8 mouse cellular contexts compared by ENCODE assay signal in the genomic region with DNA sequence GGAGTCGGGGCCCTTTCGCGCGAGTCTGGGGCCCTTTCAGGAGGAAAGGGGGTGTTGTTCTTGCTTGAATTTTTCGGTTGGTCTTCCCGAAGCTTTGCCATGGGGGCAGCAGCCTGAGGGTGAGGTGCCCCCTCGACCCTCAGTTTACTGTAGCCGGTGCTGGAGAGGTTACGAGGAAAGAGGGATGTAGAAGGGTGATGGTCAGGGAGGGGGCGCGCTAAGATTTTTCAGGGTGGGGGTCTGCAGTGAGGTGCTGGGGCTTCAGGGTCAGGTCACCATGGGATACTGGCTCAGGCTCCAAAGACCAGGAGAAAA. TPM values are rescaled to one million over a fixed set of nuclear protein-coding genes. Genes with fewer than 3 reads are reported as not detected.
DNase-seq lines count a peak whose midpoint lies in the region; ATAC-seq and TF ChIP-seq lines count a peak whose summit lies in the region.

No protein-coding gene starts in this region.

- WGBS in cerebellum, adult 2 months, result under 1% methylated on average over 11 of the region's 11 CpGs
- WGBS in limb, embryonic 14.5 days, result 2% methylated on average over 11 of the region's 11 CpGs
- WGBS in stomach, embryonic 15.5 days, result 0% methylated on average over 11 of the region's 11 CpGs

- no peaks in the 10 kb centered on the region for H3K9me3 ChIP-seq in limb, embryonic 14.5 days (ENCODE audit: control insufficient read depth, low read length)
- H3K9me3 ChIP-seq in stomach, embryonic 15.5 days, result no peaks in the 10 kb centered on the region

- no peak overlapping the region for H3K27ac ChIP-seq in cerebellum, adult 2 months (ENCODE audit: insufficient read depth, low read length)
- H3K27ac ChIP-seq in testis, adult 2 months (ENCODE audit: control insufficient read depth, insufficient read depth, low read depth, low read length), result peak overlapping the region; percentile 73
- H3K27ac ChIP-seq in limb, embryonic 14.5 days (replicated peaks; ENCODE audit: low read depth, low read length), result no peak overlapping the region
- H3K27ac ChIP-seq in stomach, embryonic 15.5 days, result no peak overlapping the region

- no peak for TF ChIP-seq POLR2A in cerebellum, adult 2 months (IDR thresholded peaks at IDR 0.05; ENCODE audit: borderline replicate concordance, insufficient read depth, low read length)
- TF ChIP-seq POLR2A in testis, adult 2 months (IDR thresholded peaks at IDR 0.05; ENCODE audit: control insufficient read depth, low read depth, low read length), result no peak; the same call in 1 of the 2 replicates
- no peak for TF ChIP-seq POLR2A in limb, embryonic 14.5 days (IDR thresholded peaks at IDR 0.05; ENCODE audit: borderline replicate concordance, extremely low read depth, insufficient read depth, insufficient read length)

- H3K4me1 ChIP-seq in cerebellum, adult 2 months (ENCODE audit: control insufficient read depth, insufficient read depth, low read length), result peaks cover 25% of the 10 kb centered on the region
- H3K4me1 ChIP-seq in testis, adult 2 months (ENCODE audit: control insufficient read depth, insufficient read depth, low read length), result peaks cover 41% of the 10 kb centered on the region
- H3K4me1 ChIP-seq in limb, embryonic 14.5 days (ENCODE audit: control insufficient read depth, insufficient read depth, low read length), result peaks cover 41% of the 10 kb centered on the region
- peaks cover 45% of the 10 kb centered on the region for H3K4me1 ChIP-seq in stomach, embryonic 15.5 days

- peak overlapping the region; percentile 99 for H3K4me2 ChIP-seq in limb, embryonic 14.5 days (replicated peaks; ENCODE audit: low read depth, low read length, severe bottlenecking)
- H3K4me2 ChIP-seq in stomach, embryonic 15.5 days, result peak overlapping the region; percentile 97

- H3K27me3 ChIP-seq in cerebellum, adult 2 months (ENCODE audit: control insufficient read depth, insufficient read depth, low read length), result no peaks in the 10 kb centered on the region
- no peaks in the 10 kb centered on the region for H3K27me3 ChIP-seq in testis, adult 2 months (ENCODE audit: control insufficient read depth, insufficient read depth, low read length)
- peaks cover 50% of the 10 kb centered on the region for H3K27me3 ChIP-seq in limb, embryonic 14.5 days (ENCODE audit: control insufficient read depth, insufficient read depth, low read length)
- H3K27me3 ChIP-seq in stomach, embryonic 15.5 days (replicated peaks), result peaks cover 46% of the 10 kb centered on the region

- H3K36me3 ChIP-seq in testis, adult 2 months (ENCODE audit: control insufficient read depth, insufficient read depth, low read length), result no peaks in the 10 kb centered on the region
- no peaks in the 10 kb centered on the region for H3K36me3 ChIP-seq in limb, embryonic 14.5 days (ENCODE audit: control insufficient read depth, insufficient read depth, low read length)
- no peaks in the 10 kb centered on the region for H3K36me3 ChIP-seq in stomach, embryonic 15.5 days

- no peak for ATAC-seq in limb, embryonic 14.5 days (ENCODE audit: low FRiP score, low read depth)
- ATAC-seq in stomach, embryonic 15.5 days (ENCODE audit: insufficient read depth, low FRiP score, low read depth), result no peak

- H3K9ac ChIP-seq in limb, embryonic 14.5 days (ENCODE audit: low read depth, low read length, severe bottlenecking), result peak overlapping the region; percentile 47
- H3K9ac ChIP-seq in stomach, embryonic 15.5 days, result no peak overlapping the region; the same call in 1 of the 2 replicates

- DNase-seq in cerebellum, adult 2 months, result no peak
- DNase-seq in cerebellum, adult 11 months, result no peak
- no peak for DNase-seq in testis, postnatal 14 days (ENCODE audit: low spot score)
- DNase-seq in limb, embryonic 14.5 days (ENCODE audit: low spot score), result no peak
- no peak for DNase-seq in embryo, embryonic 10 days (ENCODE audit: low spot score)
- DNase-seq in urinary bladder, adult 2 months (ENCODE audit: low spot score), result no peak

- no peak for TF ChIP-seq CTCF in cerebellum, adult 2 months (IDR thresholded peaks at IDR 0.05; ENCODE audit: borderline replicate concordance, insufficient read depth, low read depth, low read length)
- no peak for TF ChIP-seq CTCF in testis, adult 2 months (IDR thresholded peaks at IDR 0.05; ENCODE audit: control insufficient read depth, insufficient read depth, insufficient replicate concordance, low read depth, low read length)

- peak overlapping the region; percentile 72 for H3K4me3 ChIP-seq in cerebellum, adult 2 months (replicated peaks; ENCODE audit: insufficient read depth, low read depth, low read length)
- H3K4me3 ChIP-seq in testis, adult 2 months (ENCODE audit: control insufficient read depth, low read depth, low read length), result peak overlapping the region; percentile 77
- H3K4me3 ChIP-seq in limb, embryonic 14.5 days (replicated peaks; ENCODE audit: low read length), result peak overlapping the region; percentile 83
- peak overlapping the region; percentile 94 for H3K4me3 ChIP-seq in stomach, embryonic 15.5 days (replicated peaks)

RNA-seq across cellular contexts. Expression of a gene that starts 0.6 kb away (rescaled TPM):
- 16.6 and 16.7 TPM in 2 replicates for polyA plus RNA-seq in cerebellum, adult 2 months (2012; rRNA removed)
- polyA plus RNA-seq in testis, adult 2 months (2012; rRNA removed), result 10.0 and 12.8 TPM in 2 replicates
- 14.1 and 16.5 TPM in 2 replicates for polyA plus RNA-seq in limb, embryonic 14.5 days (2012; rRNA removed)
- 1.5 and 1.8 TPM in 2 replicates for polyA plus RNA-seq in limb, embryonic 14.5 days (2014; fragmentation: Nextera tagmentation; extraction: Ambion mirVana)
- polyA plus RNA-seq in stomach, embryonic 15.5 days (2015; fragmentation: Nextera tagmentation; extraction: Ambion mirVana), result 5.7 TPM in 2 replicates
- 10.2 and 12.4 TPM in 2 replicates for polyA plus RNA-seq in urinary bladder, adult 2 months (2012; rRNA removed)

RNA-seq across cellular contexts. Expression of a gene that starts 25.5 kb away (rescaled TPM):
- 4.2 and 4.4 TPM in 2 replicates for polyA plus RNA-seq in cerebellum, adult 2 months (2012; rRNA removed)
- 1.0 and 1.3 TPM in 2 replicates for polyA plus RNA-seq in testis, adult 2 months (2012; rRNA removed)
- 59.5 and 73.9 TPM in 2 replicates for polyA plus RNA-seq in limb, embryonic 14.5 days (2012; rRNA removed)
- 56.6 and 65.3 TPM in 2 replicates for polyA plus RNA-seq in limb, embryonic 14.5 days (2014; fragmentation: Nextera tagmentation; extraction: Ambion mirVana)
- polyA plus RNA-seq in stomach, embryonic 15.5 days (2015; fragmentation: Nextera tagmentation; extraction: Ambion mirVana), result 26.3 and 26.9 TPM in 2 replicates
- 19.9 and 20.7 TPM in 2 replicates for polyA plus RNA-seq in urinary bladder, adult 2 months (2012; rRNA removed)

RNA-seq across cellular contexts. Expression of a gene that starts 39.0 kb away (rescaled TPM):
- 128 and 134 TPM in 2 replicates for polyA plus RNA-seq in cerebellum, adult 2 months (2012; rRNA removed)
- 22.2 and 41.3 TPM in 2 replicates for polyA plus RNA-seq in testis, adult 2 months (2012; rRNA removed)
- 100 and 112 TPM in 2 replicates for polyA plus RNA-seq in limb, embryonic 14.5 days (2012; rRNA removed)
- 58.1 and 72.7 TPM in 2 replicates for polyA plus RNA-seq in limb, embryonic 14.5 days (2014; fragmentation: Nextera tagmentation; extraction: Ambion mirVana)
- polyA plus RNA-seq in stomach, embryonic 15.5 days (2015; fragmentation: Nextera tagmentation; extraction: Ambion mirVana), result 55.1 and 58.9 TPM in 2 replicates
- polyA plus RNA-seq in urinary bladder, adult 2 months (2012; rRNA removed), result 87.1 and 91.2 TPM in 2 replicates
